Comparison of ENCODE assay signal across 18 mouse cellular contexts in genomic region chr15:81722361-81722760, GRCm38 (mm10). TPM values are rescaled to one million over a fixed set of nuclear protein-coding genes. Genes with fewer than 3 reads are reported as not detected.
"Had no signal": no experiment of that assay in that cellular context is flagged by ENCODE, and none has a peak within 500 bp of the region (broad histone marks: within the 10 kb centered on the region; RNA-seq: fewer than 3 reads in every experiment).

No protein-coding gene starts in this region.

- H3K27ac ChIP-seq: neural tube, embryonic 12.5 days; neural tube, embryonic 13.5 days; neural tube, embryonic 15.5 days; stomach, embryonic 15.5 days; stomach, postnatal 0 days had no signal

- DNase-seq: retina, postnatal 1 day; right cerebral cortex, adult 18-20 months; right cerebral cortex, postnatal 14 days; right cerebral cortex, postnatal 25 days; right cerebral cortex, postnatal 4 days; spleen, adult 18-20 months; thymus, adult 18-20 months; thymus, adult 2 months; thymus, postnatal 14 days; thymus, postnatal 25 days; thymus, postnatal 36 days; thymus, postnatal 4 days had no signal

- H3K27me3 ChIP-seq: neural tube, embryonic 12.5 days; neural tube, embryonic 13.5 days; neural tube, embryonic 15.5 days; stomach, embryonic 15.5 days had no signal

- H3K4me3 ChIP-seq: neural tube, embryonic 12.5 days; neural tube, embryonic 13.5 days; neural tube, embryonic 15.5 days; stomach, embryonic 15.5 days had no signal

RNA-seq across cellular contexts. Expression of gene Chadl, which starts 25.3 kb away (rescaled TPM):
- total RNA-seq: neutrophil, adult 5-6 weeks had no signal
